Mouse (Mus musculus) neural tube, embryonic 15.5 days (tissue): ENCODE results near the gene Xxylt1. TPM values are rescaled to one million over a fixed set of nuclear protein-coding genes. Genes with fewer than 3 reads are reported as not detected.

Experiments used
- ATAC-seq: fragments of 200-750 bp; cut with Nextera tagmentation; 2 replicates; pipeline ENCODE4 v1.8.0; 2017; ENCODE audit warnings: mild to moderate bottlenecking, moderate TSS enrichment, moderate library complexity; ENCODE audit not compliant: low FRiP score
- H3K27ac ChIP-seq: fragments of 300-500 bp; sonication (generic); replicated peaks from 2 replicates; pipeline ENCODE4 v1.5.1; 2015; ENCODE audit warnings: mild to moderate bottlenecking, inconsistent platforms
- H3K27me3 ChIP-seq: fragments of 300-500 bp; sonication (generic); replicated peaks from 2 replicates; pipeline ENCODE4 v1.6.1; 2015; ENCODE audit warnings: inconsistent platforms
- H3K36me3 ChIP-seq: fragments of 300-500 bp; sonication (generic); 2 replicates; pipeline ENCODE4 v1.6.1; 2015; ENCODE audit warnings: inconsistent platforms
- H3K4me1 ChIP-seq: fragments of 300-500 bp; sonication (generic); 2 replicates; pipeline ENCODE4 v1.6.1; 2015; ENCODE audit warnings: inconsistent platforms
- H3K4me2 ChIP-seq: fragments of 300-500 bp; sonication (generic); 2 replicates; pipeline ENCODE4 v1.6.1; 2015; ENCODE audit warnings: inconsistent platforms, mild to moderate bottlenecking, moderate library complexity
- H3K4me3 ChIP-seq: fragments of 300-500 bp; sonication (generic); replicated peaks from 2 replicates; pipeline ENCODE4 v1.5.1; 2015; ENCODE audit warnings: mild to moderate bottlenecking, inconsistent platforms
- H3K9ac ChIP-seq: fragments of 300-500 bp; sonication (generic); replicated peaks from 2 replicates; pipeline ENCODE4 v1.6.1; 2015; ENCODE audit warnings: mild to moderate bottlenecking, inconsistent platforms
- H3K9me3 ChIP-seq: fragments of 300-500 bp; sonication (generic); replicated peaks from 2 replicates; pipeline ENCODE4 v1.6.1; 2016; ENCODE audit warnings: inconsistent platforms
- WGBS: fragments of 180-500 bp; shearing (Covaris S2); methylation state at CpG from one replicate; pipeline ENCODE4 v1.1.7; 2015; ENCODE audit warnings: mixed read lengths; 5-methylcytosine and 5-hydroxymethylcytosine counted together
- polyA plus RNA-seq: library from polyadenylated mRNA; unstranded; fragments of >200 nt; fragmentation: Nextera tagmentation; extraction: Ambion mirVana; gene quantifications from 2 replicates; pipeline ENCODE4 v1.2.1, GENCODE M21; 2015

Xxylt1 gene
- polyA plus RNA-seq, 1 experiment from 2014 or later, result 16.3 TPM

GRCm38 (mm10) chr16:31002926-31003325, 78.3 kb downstream of the Xxylt1 start:
- 47% methylated on average over 6 of the region's 6 CpGs for WGBS
- H3K9ac ChIP-seq, result no peak overlapping the region
- peak overlapping the region; percentile 56; the same call in 1 of the 2 replicates for H3K27ac ChIP-seq
- H3K4me2 ChIP-seq, result no peak overlapping the region
- ATAC-seq, result no peak
- peaks cover 37% of the 10 kb centered on the region for H3K4me1 ChIP-seq
- no peaks in the 10 kb centered on the region for H3K9me3 ChIP-seq
- H3K4me3 ChIP-seq, result no peak overlapping the region
- H3K36me3 ChIP-seq, result no peaks in the 10 kb centered on the region
- no peaks in the 10 kb centered on the region for H3K27me3 ChIP-seq

- Histone ChIP-seq H3K27me3 (no peaks in the 10 kb centered on the region), H3K9me3 (no peaks in the 10 kb centered on the region), H3K4me2 (no peak overlapping the region), H3K4me3 (no peak overlapping the region), H3K9ac (no peak overlapping the region), H3K4me1 (peaks cover 37% of the 10 kb centered on the region), H3K36me3 (no peaks in the 10 kb centered on the region), H3K27ac (no peak overlapping the region)
- 63% methylated on average over 6 of the region's 6 CpGs for WGBS
- no peak for ATAC-seq
Measured at GRCm38 (mm10) chr16:31002117-31002516, 79.1 kb downstream of the Xxylt1 start.

- Histone ChIP-seq H3K9ac (no peak overlapping the region), H3K4me2 (no peak overlapping the region), H3K27ac (no peak overlapping the region), H3K9me3 (no peaks in the 10 kb centered on the region), H3K27me3 (no peaks in the 10 kb centered on the region), H3K36me3 (no peaks in the 10 kb centered on the region), H3K4me3 (no peak overlapping the region), H3K4me1 (peaks cover 26% of the 10 kb centered on the region)
- no peak for ATAC-seq
- 97% methylated on average over 2 of the region's 2 CpGs for WGBS
Measured at GRCm38 (mm10) chr16:30998711-30999110, 82.5 kb downstream of the Xxylt1 start.

- Histone ChIP-seq H3K4me1 (peaks cover 21% of the 10 kb centered on the region), H3K36me3 (no peaks in the 10 kb centered on the region), H3K27ac (no peak overlapping the region), H3K4me3 (no peak overlapping the region), H3K9ac (no peak overlapping the region), H3K9me3 (no peaks in the 10 kb centered on the region), H3K27me3 (no peaks in the 10 kb centered on the region), H3K4me2 (no peak overlapping the region)
- WGBS, result 50% methylated on average over 2 of the region's 2 CpGs
- ATAC-seq, result no peak
Measured at GRCm38 (mm10) chr16:30998048-30998447, 83.2 kb downstream of the Xxylt1 start.

GRCm38 (mm10) chr16:30995446-30995845, 85.8 kb downstream of the Xxylt1 start:
- WGBS, result 78% methylated on average over 4 of the region's 5 CpGs
- H3K9me3 ChIP-seq, result no peaks in the 10 kb centered on the region
- ATAC-seq, result no peak
- H3K9ac ChIP-seq, result no peak overlapping the region
- no peak overlapping the region for H3K27ac ChIP-seq
- no peaks in the 10 kb centered on the region for H3K36me3 ChIP-seq
- H3K27me3 ChIP-seq, result no peaks in the 10 kb centered on the region
- H3K4me3 ChIP-seq, result no peak overlapping the region
- no peak overlapping the region for H3K4me2 ChIP-seq
- peaks cover 18% of the 10 kb centered on the region for H3K4me1 ChIP-seq

GRCm38 (mm10) chr16:30994881-30995280, 86.4 kb downstream of the Xxylt1 start:
- no peaks in the 10 kb centered on the region for H3K27me3 ChIP-seq
- ATAC-seq, result no peak
- no peaks in the 10 kb centered on the region for H3K9me3 ChIP-seq
- no peaks in the 10 kb centered on the region for H3K36me3 ChIP-seq
- no peak overlapping the region for H3K4me3 ChIP-seq
- 52% methylated on average over 2 of the region's 2 CpGs for WGBS
- H3K4me1 ChIP-seq, result peaks cover 18% of the 10 kb centered on the region
- H3K4me2 ChIP-seq, result no peak overlapping the region
- 0 out of 2 replicates have a peak overlapping the region, but pooled peaks have one; percentile 18 for H3K27ac ChIP-seq
- no peak overlapping the region for H3K9ac ChIP-seq

GRCm38 (mm10) chr16:30994296-30994695, 86.9 kb downstream of the Xxylt1 start:
- ATAC-seq, result no peak
- Histone ChIP-seq H3K27me3 (no peaks in the 10 kb centered on the region), H3K9ac (no peak overlapping the region), H3K27ac (no peak overlapping the region), H3K9me3 (no peaks in the 10 kb centered on the region), H3K4me2 (no peak overlapping the region), H3K4me1 (peaks cover 18% of the 10 kb centered on the region), H3K4me3 (no peak overlapping the region), H3K36me3 (no peaks in the 10 kb centered on the region)
- 63% methylated on average over 7 of the region's 7 CpGs for WGBS

GRCm38 (mm10) chr16:30992568-30992967, 88.7 kb downstream of the Xxylt1 start:
- no peak; the same call in 1 of the 2 replicates for ATAC-seq
- Histone ChIP-seq H3K4me2 (no peak overlapping the region), H3K27ac (peak overlapping the region; percentile 15; the same call in 1 of the 2 replicates), H3K9me3 (no peaks in the 10 kb centered on the region), H3K4me1 (peaks cover 21% of the 10 kb centered on the region), H3K36me3 (no peaks in the 10 kb centered on the region), H3K4me3 (no peak overlapping the region), H3K27me3 (no peaks in the 10 kb centered on the region), H3K9ac (no peak overlapping the region)
- 21% methylated on average over 5 of the region's 5 CpGs for WGBS

GRCm38 (mm10) chr16:30990661-30991060, 90.6 kb downstream of the Xxylt1 start:
- Histone ChIP-seq H3K9ac (no peak overlapping the region), H3K9me3 (no peaks in the 10 kb centered on the region), H3K4me3 (no peak overlapping the region), H3K27ac (no peak overlapping the region), H3K4me2 (no peak overlapping the region), H3K36me3 (no peaks in the 10 kb centered on the region), H3K27me3 (no peaks in the 10 kb centered on the region), H3K4me1 (peaks cover 24% of the 10 kb centered on the region)
- ATAC-seq, result no peak
- 13% methylated on average over 2 of the region's 2 CpGs for WGBS

- 88% methylated on average over 6 of the region's 6 CpGs for WGBS
- no peak overlapping the region for H3K4me3 ChIP-seq
- H3K27ac ChIP-seq, result no peak overlapping the region
- no peaks in the 10 kb centered on the region for H3K36me3 ChIP-seq
- ATAC-seq, result no peak
- no peak overlapping the region for H3K4me2 ChIP-seq
- peaks cover 35% of the 10 kb centered on the region for H3K4me1 ChIP-seq
- no peaks in the 10 kb centered on the region for H3K27me3 ChIP-seq
- H3K9ac ChIP-seq, result no peak overlapping the region
- no peaks in the 10 kb centered on the region for H3K9me3 ChIP-seq
Measured at GRCm38 (mm10) chr16:30988225-30988624, 93.0 kb downstream of the Xxylt1 start.

- no peak overlapping the region for H3K27ac ChIP-seq
Measured at GRCm38 (mm10) chr16:30987684-30988083, 93.5 kb downstream of the Xxylt1 start.

GRCm38 (mm10) chr16:30984826-30985545, 96.2 kb downstream of the Xxylt1 start:
- no peak overlapping the region for H3K9ac ChIP-seq
- H3K4me1 ChIP-seq, result peaks cover 28% of the 10 kb centered on the region
- no peaks in the 10 kb centered on the region for H3K36me3 ChIP-seq
- 37% methylated on average over 17 of the region's 17 CpGs for WGBS
- no peak overlapping the region for H3K4me3 ChIP-seq
- no peaks in the 10 kb centered on the region for H3K9me3 ChIP-seq
- H3K4me2 ChIP-seq, result no peak overlapping the region
- ATAC-seq, result no peak
- H3K27me3 ChIP-seq, result no peaks in the 10 kb centered on the region
- H3K27ac ChIP-seq, result peak overlapping the region; percentile 33; the same call in 1 of the 2 replicates

More at GRCm38 (mm10) chr16:30987684-30988083, 93.5 kb downstream of the Xxylt1 start:
- H3K4me2 ChIP-seq, result no peak overlapping the region
- H3K4me1 ChIP-seq, result peaks cover 33% of the 10 kb centered on the region
- H3K36me3 ChIP-seq, result no peaks in the 10 kb centered on the region
- H3K4me3 ChIP-seq, result no peak overlapping the region
- H3K9me3 ChIP-seq, result no peaks in the 10 kb centered on the region
- ATAC-seq, result no peak
- no peak overlapping the region for H3K9ac ChIP-seq
- H3K27me3 ChIP-seq, result no peaks in the 10 kb centered on the region
- 67% methylated on average over 6 of the region's 6 CpGs for WGBS
